Mouse (Mus musculus) olfactory bulb, adult 2 months (tissue): Measurements from ENCODE around the gene Thoc2.

Experiments used
- CTCF ChIP-seq: fragments of 200-500 bp; IDR thresholded peaks from 2 replicates; pipeline ENCODE4 v1.5.1; 2012; ENCODE audit warnings: low read depth, mild to moderate bottlenecking, low read length, moderate library complexity; ENCODE audit not compliant: insufficient read depth
- POLR2A ChIP-seq: fragments of 200-500 bp; IDR thresholded peaks from 2 replicates; pipeline ENCODE4 v1.6.1; 2012; ENCODE audit warnings: mild to moderate bottlenecking, low read depth, low read length, moderate library complexity; ENCODE audit not compliant: insufficient read depth

DNA sequence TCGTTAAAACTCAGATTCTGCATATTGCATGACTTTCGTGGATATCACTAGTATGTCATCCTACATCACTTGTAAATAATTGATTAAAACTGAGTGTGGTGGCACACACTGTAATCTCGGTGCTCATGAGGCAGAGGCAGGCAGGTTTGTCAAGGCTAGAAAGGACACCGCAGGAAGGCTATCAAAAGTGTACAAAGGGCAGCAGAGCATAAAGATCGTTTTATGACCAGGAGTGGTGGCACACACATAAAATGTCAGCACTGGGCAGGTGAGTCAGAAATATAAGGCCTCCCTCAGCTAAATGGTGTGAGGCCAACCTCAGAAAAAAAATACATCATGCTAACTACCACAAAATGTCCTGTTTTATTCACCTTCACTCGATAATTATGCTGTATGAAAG lies 127.2 kb downstream of the Thoc2 start:
- TF ChIP-seq CTCF: no peak
- TF ChIP-seq POLR2A: no peak
